Mouse (Mus musculus) neural tube, embryonic 15.5 days (tissue): ENCODE results near the gene Ghrl. TPM values are rescaled to one million over a fixed set of nuclear protein-coding genes. Genes with fewer than 3 reads are reported as not detected.

ENCODE experiments used
- microRNA-seq: library from miRNA; unstranded; fragments of <30 nt; microRNA quantifications from one replicate; pipeline ENCODE4, GENCODE M21; 2017
- polyA plus RNA-seq: library from polyadenylated mRNA; unstranded; fragments of >200 nt; fragmentation: Nextera tagmentation; extraction: Ambion mirVana; gene quantifications from 2 replicates; pipeline ENCODE4 v1.2.1, GENCODE M21; 2015

Ghrl gene
- polyA plus RNA-seq, 1 experiment from 2014 or later: 1.1 TPM

Small RNA genes lying within 50 kb of the gene (microRNA-seq; reads per million reads assigned to microRNA genes)
- not detected for gene Mir7042

Other genes with a start within 250 kb of the Ghrl start
- gene Il17rc, start 248.5 kb downstream of the Ghrl start, polyA plus RNA-seq: 3.5 and 9.5 TPM in 2 replicates
- gene Creld1, start 236.6 kb downstream of the Ghrl start, polyA plus RNA-seq: 87.9 and 106 TPM in 2 replicates
- 10.2 and 12.8 TPM in 2 replicates for gene Prrt3, start 217.9 kb downstream of the Ghrl start, polyA plus RNA-seq
- gene Emc3, start 188.2 kb downstream of the Ghrl start, polyA plus RNA-seq: 118 and 119 TPM in 2 replicates
- 1.8 and 3.7 TPM in 2 replicates for gene Fancd2, start 188.2 kb downstream of the Ghrl start, polyA plus RNA-seq
- not detected in 2 replicates for gene Fancd2os, start 119.2 kb downstream of the Ghrl start, polyA plus RNA-seq
- gene Brk1, start 115.1 kb downstream of the Ghrl start, polyA plus RNA-seq: 245 and 258 TPM in 2 replicates
- 68.1 and 75.8 TPM in 2 replicates for gene Vhl, start 95.9 kb downstream of the Ghrl start, polyA plus RNA-seq
- gene Irak2, start 81.4 kb downstream of the Ghrl start, polyA plus RNA-seq: 2.5 and 4.5 TPM in 2 replicates
- 0.96 and 1.4 TPM in 2 replicates for gene Tatdn2, start 22.8 kb downstream of the Ghrl start, polyA plus RNA-seq
- 194 and 214 TPM in 2 replicates for gene Sec13, start 20.9 kb upstream of the Ghrl start, polyA plus RNA-seq